Mouse (Mus musculus): Measurements from ENCODE around the gene Olfr1263.

Gene Olfr1263

DNA sequence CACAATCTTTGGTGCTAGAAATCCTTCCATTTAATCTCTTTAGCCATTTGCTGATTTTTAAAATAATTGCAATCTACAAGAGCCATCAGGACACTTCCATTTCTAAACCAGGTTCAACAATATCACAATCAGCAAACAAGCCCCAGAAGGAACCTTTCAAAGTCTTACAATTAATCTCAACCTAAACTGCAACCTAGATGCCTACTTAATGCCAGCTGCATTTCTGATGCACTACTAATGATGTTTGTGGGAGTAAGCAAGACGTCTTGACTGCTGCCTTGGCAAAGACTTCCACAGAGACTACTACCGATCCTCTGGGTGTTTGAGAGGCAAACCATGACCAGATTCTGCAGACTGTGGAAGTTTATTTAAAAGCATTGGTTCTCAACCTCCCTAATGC lies at the start of gene Olfr1263:
Olfr1263 (plus strand) TSS at position 301 of the 400 bp plus-strand sequence.
- DNase-seq: no peak

DNA sequence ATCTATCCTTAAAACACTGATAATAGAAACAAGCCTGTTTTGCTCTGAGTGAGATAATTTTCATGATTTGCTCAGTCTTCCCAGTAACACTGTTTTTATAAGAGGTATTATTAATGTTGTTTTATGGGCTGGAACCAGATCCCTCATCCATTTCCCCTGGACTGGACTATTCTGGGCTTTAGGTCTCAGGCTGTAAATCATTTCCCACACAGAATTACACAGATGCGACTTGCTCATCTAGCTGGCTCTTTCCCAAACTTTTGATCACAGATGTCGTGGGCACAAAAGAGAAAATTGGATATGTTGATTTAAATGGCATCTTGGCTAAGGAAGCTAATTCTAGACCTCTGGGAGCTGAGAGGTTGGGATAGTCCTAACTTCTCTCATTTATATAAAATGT lies 37.7 kb upstream of the Olfr1263 start, which contains the start of gene Olfr1260:
Olfr1260 (plus strand) TSS at position 157 of the 400 bp plus-strand sequence.
- DNase-seq: no peak

DNA sequence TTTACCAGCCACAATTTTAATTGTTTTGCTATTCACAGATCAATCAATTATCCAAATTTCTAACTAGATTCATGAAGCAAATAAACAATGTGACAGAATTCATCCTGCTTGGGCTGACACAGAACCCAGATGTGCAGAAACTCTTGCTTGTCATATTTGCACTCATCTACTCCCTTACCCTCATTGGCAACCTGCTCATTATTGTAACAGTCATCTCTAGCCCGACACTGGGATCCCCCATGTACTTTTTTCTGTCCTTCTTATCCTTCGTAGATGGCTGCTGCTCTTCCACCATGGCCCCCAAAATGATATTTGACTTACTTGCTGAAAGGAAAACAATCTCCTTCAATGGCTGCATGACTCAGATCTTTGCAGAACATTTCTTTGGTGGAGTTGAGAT lies 34.2 kb upstream of the Olfr1263 start:
- DNase-seq: no peak

DNA sequence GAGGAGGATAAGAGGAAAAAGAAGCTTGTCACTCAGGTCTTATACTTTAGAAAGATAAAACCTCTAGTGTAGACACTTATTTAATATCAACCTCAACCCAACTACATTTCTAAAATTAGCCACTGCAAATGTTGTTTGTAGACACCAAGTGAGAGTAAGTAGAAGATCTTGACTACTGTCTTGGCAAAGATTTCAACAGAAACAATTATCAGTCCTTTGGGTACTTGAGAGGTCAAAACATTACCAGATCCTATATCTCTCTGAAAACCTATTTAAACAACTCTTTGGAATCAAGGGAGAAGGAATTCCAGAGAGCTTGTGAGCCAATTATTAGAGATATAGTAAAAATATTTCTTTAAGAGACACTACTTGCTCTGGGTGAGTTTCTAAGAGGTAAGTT lies 21.0 kb upstream of the Olfr1263 start, which contains the start of gene Olfr1261:
Olfr1261 (plus strand) TSS at position 301 of the 400 bp plus-strand sequence.
- DNase-seq: no peak

DNA sequence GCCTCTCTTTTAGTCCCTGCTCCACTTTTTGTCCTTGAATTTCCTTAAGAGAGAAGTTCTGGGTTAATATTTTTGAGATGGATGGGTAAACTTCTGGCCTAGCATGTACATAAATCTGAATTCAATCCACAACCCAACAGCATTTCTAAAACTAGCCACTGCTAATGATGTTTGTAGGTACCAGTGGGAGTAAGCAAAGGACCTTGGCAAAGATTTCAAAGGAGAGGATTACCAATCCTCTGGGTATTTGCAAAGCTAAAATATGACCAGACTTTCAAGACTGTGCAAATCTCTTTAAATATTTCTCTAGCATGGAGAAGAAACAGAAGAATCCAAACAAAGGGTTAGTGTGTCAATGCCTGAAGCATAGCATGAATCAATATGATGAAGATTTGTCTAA lies 12.1 kb upstream of the Olfr1263 start, which contains the start of gene Olfr1262:
Olfr1262 (plus strand) TSS at position 301 of the 400 bp plus-strand sequence.
- DNase-seq: no peak

DNA sequence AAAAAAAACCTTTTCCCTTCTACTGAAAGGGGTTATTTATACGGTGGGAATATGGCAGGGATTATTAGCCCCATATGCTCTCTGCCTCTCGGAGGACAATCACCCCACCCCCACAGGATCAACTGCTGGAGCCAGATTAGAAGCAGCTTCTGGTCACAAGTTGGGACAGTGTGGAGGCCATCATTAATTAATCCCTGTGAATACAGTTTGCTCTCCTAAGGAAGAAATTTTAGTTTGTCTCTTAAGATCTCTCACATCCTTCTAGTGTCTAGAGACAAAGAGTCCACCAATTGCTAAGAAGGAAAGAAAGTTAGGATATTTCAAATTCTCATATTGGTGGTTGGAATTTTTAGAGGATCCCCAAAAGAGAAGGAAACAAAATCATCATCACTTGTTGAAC lies 13.5 kb downstream of the Olfr1263 start, which contains the start of gene Olfr1264:
Olfr1264 (minus strand) TSS at position 101 of the 400 bp plus-strand sequence.
- DNase-seq: no peak

DNA sequence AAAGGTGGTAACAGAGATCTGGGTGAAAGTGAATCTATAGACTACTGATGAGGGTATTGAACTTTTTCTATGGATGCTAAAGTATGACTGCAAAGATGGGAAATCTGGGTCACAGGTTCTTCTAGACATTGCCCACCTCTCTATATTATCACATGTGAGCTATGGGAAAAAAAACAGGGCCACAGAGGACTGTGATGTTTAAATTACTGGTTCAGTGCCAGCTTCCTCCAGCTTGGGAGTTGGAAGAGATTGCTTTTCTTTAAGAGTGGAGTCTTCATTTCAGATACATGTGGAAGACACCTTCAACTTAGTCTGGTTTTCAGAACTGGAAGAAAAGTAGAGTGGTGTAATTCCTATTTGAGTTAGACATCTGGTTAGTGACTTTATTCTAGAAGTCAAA lies 23.1 kb downstream of the Olfr1263 start, which contains the start of gene Olfr1265:
Olfr1265 (plus strand) TSS at position 301 of the 400 bp plus-strand sequence.
- no peak for DNase-seq

DNA sequence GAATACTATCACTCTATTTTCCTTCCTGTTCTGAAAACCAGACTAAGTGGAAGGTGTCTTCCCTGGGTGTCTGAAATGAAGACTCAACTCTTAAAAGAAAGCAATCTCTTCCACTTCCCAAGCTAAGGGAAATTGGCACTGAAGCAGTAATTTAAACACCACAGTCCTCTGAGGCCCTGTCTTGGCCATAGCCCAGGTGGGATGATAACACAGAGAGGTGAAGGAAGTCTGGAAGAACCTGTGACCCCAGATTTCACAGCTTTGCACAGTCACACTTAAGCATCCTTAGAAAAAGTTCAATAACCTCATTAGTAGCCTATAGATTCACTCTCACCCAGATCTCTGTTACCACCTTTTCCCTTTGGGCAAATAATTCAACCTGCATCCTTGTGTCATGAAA lies 51.6 kb downstream of the Olfr1263 start, which contains the start of gene Olfr140:
Olfr140 (minus strand) TSS at position 101 of the 400 bp plus-strand sequence.
- no peak for DNase-seq
